Mouse (Mus musculus) heart, adult 8-10 months (tissue): ENCODE measurements at regions not wholly inside any gene's neighbourhood (a gene's known extent, or its start where the extent isn't known, plus 50 kb on each side); places are given as distances from the start of the nearest gene placed in this dataset.

Experiments used
- DNase-seq: peaks from one replicate; pipeline ENCODE4 v3.0.0; 2022; ENCODE audit warnings: low spot score

DNA sequence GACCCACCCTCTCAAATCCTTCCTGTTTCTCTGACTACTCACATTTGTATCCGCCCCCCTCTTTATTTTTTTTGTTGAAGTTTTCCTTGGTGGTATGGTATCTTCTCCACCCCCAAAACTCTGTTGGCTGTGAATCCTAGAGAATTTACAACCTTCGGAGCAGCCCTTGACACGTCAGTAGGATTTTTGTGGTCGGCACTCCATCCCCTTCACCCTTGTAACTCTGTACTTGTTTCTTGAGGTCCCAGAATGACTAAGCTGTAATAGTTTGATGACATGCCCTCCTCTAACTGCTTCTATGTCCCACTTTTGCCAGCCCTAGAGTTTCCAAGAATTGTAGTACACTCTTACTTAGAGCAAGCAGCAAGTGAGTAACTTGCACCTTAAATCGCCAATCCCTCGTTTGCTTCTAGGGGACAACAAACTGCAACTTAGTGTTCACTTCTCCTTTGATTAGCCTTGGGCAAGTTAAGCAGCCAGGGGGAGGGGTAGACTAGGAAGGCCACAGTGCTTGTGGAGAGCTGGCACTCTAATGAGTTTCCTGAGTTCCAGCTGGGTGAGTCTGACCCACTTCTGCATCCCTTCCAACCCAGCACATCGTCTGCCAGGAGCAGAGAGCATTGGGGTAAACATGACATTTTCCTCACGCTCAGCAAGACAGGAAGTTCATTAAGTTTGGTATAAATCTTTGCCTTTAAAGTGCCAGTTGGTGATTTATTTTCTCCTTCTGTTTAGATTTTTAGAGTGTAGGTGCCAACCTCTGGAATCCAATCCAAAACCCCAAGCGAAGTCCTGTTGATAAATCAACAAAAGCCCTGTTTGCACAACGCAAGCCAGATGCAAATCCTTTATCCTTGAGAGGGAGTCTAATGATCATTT lies 118.7 kb downstream of the Foxa2 start:
- DNase-seq, result no peak

DNA sequence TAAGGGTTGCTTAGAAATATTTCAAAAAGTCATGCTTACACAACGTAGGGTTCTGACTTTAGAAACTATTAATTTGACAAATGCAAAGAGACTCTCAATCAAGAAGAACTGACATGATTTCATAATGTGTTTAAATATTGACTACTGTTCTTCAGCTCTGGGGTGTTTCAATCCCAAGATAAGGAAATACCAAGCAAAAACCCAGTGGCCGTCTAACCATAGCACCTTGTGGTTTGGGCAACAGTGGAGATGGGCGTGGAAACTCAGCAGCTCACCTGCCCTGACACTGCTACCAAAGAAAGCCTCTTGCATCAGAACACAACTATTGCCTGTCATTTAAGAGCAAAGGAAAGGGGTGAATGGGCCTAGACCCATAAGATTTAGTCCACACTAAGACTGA lies 119.9 kb downstream of the Foxa2 start:
- DNase-seq, result no peak

DNA sequence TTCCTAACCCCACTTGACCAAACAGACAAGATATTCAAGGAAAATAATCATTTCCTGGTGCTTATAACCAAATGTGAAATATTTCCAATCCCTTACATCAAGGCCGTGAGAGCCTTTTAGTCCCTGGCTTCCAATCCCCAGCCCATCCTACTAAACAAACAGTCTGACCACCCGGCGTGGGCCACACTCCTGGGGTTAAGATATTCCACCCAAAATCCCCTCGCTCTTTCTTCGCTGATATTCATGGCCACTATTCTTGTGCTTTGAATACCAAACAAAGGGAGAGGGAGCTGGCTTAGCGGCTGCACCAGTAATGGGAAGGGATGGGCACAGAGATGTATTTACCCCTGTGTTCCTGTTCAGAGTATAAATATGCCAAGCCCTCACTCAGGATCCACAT lies 139.4 kb downstream of the Foxa2 start:
- DNase-seq, result no peak

DNA sequence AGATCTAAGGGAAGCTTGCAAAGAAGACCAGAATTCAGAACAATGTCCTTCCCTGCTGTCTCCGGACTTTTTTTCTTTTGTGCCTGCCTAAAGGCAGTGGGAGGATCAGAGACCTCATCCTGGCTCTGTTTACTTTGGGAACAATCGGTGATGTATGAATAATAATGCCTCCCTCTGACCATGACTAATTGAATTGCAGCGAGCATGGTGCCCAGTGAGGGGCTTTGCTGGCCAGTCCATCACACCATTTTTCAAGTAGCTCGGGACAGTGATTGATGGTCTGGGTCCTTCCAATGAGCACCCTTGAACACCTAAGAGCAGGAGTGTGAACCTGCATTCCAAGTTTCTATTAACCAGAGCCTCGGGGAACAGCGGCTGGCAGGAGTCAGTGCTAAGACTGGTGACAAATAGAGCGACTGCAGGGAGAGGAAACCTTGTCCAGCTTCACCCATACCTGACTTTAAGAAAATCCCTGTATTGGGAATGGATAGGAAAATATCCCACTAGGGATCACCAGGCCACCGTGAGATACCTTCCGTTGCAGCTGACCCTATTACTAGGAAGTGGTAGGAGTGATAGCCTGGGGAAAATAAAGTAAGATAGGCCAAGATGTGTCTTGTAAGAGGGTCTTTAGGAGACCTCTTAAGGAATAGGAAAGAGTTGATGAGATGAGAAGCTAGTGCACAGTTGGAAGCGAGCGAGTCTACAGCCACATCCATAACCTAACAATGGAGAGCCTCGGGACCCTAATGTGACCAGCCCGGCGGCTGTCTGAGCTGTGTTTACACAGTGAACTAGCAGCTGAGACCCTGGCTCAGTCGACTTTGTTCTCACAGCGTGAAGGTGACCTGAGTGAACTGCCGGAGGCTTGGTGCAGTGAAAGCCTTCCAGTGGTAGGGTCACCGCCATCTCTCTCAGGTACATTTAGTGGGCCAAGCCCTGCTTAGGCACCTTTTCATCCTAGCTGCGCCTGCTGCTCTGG lies 140.7 kb downstream of the Foxa2 start:
- no peak for DNase-seq

DNA sequence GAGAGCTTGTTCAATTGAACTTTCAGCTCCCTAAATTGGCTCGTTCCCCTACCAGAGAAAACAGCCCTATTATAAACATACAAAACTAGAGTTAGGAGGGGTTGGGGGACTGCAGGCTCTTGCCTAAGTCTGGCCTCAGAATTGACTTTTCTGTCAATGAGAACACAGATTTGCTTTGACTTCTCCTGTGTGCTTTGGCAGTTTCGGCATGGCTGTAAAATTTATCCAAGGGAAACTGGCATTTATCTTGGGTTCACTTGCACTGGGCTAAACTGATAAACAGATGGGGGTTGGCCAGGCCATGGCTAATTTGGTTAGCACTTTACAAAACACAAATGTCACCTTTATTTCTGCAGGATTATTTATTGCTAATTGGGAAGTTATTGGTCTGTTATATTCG lies 141.7 kb downstream of the Foxa2 start:
- DNase-seq, result no peak

DNA sequence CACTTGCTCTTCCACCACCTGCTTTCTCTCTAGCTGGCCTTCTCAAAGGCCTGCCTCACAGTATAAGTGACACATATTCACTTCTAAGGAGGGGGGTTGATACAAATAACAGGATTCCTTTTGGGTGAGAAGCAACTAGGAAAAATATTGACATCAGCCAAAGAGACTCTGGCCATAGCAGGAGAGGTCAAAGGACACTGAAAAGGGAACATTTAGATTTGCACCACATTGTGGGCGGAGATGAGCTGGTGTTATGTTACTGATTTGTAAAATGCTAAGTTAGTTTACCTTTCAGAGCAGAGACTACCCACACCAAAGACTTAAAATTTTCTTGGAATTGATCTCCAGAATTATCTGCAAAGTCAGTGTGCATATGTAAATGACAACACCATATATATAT lies 147.5 kb downstream of the Foxa2 start:
- DNase-seq, result no peak

DNA sequence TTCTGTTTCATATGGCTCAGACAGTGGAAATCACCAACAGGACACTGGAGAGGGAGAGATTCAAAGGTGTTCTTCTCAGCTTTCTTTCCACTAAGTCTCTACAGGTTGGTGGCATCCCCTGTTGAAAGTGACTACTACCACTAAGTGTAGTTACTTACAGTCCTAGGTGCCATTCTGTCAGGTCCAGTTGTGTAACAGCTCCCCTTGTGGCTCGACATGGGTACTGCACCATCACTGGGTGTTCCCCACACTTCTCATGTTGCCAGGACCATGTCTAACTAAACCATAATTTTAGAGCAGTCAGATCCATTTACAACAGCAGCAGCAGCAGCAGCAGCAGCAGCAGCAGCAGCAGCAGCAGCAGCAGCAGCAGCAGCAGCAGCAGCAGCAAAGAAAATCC lies 151.1 kb downstream of the Foxa2 start:
- peak; percentile 13 for DNase-seq

DNA sequence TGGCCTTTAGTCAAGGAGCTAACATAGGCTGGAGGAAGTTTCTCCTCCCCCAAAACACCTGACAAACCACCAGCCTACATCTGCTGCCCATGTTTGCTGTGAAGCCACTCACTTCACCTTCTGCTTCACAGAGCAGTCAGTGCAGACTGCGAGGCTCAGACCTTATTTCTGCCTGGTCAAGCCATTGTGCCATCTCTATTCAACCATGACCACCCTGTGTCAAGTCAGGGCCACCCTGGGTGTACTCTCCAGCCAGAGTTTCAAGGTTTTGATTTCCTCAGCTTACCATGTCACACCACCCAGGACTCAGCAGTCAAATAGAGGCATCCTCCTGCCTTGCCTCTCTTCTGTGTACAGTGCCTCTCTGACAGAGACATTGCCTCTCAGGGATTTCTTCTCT lies 152.6 kb downstream of the Foxa2 start:
- no peak for DNase-seq

DNA sequence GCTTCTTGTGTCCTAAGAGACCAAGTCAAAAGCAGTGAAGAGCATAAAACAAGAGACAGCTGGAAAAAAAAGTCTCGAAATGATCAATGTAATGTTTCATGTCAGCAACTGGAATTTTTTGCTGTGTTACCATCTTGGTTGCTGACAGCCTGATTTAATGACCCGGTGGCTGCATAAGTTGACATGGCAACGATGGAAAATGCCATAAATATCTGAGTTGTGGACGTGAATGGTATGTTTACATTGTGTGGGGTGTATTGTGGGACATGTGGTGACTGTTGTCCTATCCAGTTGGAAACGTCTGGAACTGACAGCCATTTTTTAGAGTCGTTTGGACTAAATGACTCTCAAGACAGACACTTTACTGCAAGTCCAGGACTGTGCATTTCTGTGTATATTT lies 160.6 kb downstream of the Foxa2 start:
- no peak for DNase-seq

DNA sequence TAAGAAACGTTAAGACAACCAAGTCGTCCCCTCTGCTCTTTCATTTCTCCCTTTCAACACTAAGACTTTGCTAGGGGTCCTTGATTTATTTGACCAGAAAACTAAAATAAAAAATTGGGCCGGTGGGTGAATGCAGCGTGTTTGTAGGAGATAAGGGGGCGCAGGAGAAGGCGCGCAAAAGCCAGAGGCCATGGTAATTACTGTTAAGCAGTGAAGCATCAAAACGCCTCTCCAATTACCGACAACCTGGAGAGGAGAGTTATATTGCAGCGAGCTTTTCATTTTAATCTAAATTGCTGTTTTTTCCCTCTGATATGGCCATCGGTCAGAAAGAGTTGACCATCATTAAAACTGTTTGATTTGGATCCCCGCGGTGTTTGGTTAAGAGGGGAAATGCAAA lies 168.9 kb downstream of the Foxa2 start:
- no peak for DNase-seq

DNA sequence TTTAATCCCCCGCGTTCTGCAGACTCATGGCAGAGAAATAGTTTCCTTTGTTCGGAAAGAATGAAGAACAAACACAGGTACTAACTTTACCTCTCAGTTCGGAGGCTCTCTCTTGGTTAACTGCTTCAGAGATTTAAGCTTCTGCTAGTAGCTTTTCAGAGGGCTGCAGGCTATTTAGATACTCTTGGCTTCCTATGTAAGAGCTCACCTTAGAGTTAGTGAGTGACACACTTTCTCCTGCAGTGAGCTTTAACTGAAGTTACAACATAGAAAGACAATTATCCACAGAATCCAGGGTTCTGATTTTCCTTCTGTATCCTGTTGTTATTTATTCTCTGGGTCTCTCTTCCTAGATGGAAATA lies 169.2 kb downstream of the Foxa2 start:
- no peak for DNase-seq

DNA sequence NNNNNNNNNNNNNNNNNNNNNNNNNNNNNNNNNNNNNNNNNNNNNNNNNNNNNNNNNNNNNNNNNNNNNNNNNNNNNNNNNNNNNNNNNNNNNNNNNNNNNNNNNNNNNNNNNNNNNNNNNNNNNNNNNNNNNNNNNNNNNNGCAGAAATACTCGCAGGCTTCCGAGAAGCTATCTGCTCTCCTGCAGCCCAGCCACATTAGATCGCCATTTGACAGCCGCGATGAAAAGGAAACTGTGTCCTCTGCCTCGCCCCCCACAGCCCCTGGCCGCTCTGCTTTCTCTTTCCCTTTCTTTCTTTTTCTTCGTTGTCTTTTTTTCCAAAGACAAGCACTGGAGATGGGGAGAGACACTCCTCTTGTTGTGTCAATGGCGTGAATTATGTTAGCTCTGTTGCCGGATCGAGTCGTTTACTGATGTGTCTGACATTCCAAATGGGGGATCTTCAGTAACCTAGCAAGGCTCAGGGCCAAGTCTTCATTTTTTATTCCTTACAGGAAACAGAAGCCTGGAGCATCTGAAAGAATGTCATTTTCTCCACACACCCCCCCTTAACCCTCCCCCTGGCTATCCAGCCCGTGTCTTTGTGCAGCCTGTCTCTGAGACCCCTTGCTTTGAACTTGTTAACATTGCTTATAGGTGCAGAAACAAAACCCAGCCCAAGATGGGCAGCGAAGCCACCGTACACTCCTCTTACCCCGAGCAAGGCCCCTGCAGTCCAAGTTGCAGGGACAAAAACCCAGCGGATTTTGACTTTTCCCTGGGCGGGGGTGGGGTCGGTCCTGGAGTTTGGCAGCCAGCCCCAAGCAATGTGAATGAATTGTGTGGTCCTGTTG lies 169.8 kb downstream of the Foxa2 start:
- DNase-seq, result no peak

DNA sequence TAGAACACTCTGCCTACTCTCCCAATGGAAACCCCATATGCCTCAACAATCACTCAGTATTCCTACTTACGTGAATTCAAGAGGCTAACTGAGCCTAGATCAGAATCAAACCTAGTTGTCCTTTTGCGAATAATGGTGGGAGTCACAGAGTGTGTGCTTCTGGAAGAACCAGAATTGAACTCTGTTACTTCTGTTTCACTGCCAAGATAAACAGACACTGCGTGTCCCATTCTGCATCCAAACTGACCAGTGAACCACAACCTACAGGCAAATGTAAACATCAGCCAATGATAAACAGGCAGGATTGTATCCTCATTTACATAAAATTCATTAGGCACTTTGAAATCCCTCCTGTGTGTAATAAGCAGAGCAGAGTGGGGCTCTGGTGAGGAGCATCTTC lies 173.8 kb downstream of the Foxa2 start:
- no peak for DNase-seq

DNA sequence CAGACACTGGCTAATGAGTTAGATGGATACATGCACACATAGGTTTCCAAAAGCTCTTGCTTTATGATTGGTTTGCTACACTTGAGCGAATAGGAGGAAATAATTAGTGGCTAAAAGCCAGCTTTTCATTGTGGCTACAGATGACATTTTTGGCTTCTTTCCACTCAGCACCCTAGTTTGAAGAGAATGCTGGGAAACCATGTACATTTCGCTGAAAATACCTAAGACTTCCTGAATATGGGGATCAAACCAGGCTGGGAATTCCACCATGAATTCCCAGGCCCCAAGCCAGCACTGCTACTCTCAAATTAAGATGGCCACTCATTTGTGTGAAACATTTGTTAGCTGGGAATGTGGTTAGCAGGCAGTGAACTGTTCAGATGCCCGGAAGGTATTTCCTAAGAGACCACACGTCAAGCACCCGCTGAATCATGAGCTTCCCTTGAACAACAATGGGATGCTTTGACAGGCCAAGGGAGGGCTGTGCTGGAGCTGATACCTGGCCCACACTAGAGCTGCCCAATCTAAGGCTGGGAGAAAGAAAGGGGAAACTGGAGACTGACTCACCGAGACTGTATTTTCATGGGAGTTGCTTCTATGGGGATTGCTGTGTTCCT lies 195.5 kb downstream of the Foxa2 start:
- peak; percentile 3 for DNase-seq

DNA sequence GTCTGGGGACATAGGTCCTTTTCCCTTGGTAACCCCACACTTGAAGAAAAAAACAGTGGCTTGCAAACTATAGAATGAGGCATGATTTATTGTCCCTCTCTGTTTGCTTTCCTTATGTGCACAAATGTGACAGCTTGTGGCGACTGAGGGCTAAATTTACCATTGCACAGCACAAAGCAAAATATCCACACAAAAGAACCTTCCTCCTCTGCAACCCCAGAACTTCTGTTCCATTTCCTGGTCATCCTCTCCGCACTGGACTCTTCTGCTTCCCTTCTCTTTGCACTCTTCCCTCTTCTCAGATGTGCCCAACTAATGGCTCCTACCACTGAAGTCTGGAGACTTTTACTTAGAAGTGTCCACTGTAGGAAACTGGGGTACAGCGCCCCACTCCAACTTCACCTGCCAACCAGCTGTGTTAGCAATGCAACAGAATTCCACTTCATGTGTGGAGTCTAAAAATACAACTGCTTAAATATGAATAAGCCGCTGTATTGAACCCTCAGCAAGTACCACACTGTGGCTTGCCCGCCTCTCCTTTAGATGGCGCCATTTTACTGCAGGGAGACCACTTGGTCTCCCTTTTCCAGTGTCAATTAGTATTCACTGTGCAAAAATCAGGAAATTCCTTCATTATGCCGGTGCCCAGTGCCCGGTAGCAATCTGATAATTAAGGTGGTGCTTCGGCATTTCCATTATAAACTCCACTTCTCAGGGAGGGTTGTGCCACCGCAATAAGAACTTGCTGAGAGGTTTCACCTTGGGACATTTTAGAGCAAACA lies 199.6 kb downstream of the Foxa2 start:
- DNase-seq, result no peak

DNA sequence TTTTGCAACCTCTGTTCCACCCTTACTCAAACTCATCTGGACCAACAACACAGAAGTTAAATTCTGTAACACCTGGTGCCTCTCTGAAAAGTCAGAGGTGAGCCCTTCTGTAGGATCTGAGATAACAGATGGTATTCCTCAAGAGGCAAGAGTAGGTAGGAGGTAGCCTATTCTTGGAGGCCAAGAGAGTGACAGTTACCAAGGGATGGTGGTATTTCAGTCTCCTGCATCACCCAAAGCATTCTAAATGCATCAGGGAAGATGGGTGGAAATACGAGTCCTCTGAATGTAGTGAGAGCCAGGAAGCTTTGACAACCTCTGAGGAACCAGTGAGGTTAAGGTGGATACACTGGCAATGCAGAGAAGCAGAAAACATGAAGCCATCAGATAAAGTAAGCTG lies 201.5 kb downstream of the Foxa2 start:
- DNase-seq, result no peak

DNA sequence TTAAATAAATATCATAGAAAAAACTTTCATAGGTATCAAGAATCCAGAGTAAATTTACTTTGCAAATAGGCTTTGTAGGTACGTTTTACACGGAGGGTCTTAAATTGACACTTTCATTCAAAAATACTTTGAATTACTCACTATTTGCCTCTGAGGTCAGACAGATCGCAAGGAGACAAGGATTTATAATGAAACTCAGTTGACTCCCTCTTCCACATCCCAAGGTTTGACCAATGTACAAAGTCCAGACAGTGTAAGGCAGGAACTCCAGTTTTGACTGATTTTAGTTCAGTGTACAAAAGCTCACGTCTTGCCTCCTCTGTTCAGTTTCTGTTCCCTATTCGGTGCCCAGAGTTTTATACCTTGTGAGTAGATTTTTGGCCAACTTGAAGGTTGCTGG lies 205.8 kb downstream of the Foxa2 start:
- DNase-seq, result no peak

DNA sequence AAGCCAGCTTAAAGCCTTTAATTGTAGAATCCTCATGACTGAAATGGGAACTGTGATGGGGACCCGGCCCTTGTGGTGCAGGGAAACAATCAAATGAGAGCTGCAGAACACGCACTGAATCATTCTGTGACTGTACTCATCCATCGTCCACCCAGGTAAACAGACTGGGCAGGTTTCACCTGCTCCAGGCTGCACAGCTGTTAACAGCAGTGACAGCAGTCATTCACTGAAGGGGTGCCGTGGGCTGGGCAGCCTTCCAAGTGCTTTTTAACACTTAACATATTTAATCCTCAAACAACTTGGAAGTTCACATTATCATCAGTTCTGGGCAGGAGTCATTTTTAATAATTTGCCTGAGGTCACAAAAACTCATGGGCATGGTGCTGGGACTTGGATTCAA lies 208.2 kb downstream of the Foxa2 start:
- no peak for DNase-seq

DNA sequence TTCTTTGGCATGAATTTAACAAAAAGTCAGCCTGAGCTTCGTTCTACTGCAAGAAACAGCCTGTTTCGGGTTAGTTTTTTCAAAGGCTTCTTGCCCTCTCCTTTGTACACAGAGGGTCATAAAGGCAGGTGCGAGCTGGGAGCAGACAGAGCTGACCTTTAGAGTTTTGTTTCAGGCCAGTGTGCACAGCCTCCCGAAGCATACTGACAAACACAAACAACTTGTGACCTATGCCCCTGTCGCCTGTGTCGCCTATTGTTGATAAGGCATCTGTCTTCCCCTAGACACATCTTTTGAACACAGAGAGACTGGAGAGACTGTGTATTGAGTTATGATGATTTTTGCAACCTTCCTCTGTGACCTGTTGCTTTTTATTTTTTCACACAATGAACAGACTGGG lies 216.2 kb downstream of the Foxa2 start:
- DNase-seq, result no peak

DNA sequence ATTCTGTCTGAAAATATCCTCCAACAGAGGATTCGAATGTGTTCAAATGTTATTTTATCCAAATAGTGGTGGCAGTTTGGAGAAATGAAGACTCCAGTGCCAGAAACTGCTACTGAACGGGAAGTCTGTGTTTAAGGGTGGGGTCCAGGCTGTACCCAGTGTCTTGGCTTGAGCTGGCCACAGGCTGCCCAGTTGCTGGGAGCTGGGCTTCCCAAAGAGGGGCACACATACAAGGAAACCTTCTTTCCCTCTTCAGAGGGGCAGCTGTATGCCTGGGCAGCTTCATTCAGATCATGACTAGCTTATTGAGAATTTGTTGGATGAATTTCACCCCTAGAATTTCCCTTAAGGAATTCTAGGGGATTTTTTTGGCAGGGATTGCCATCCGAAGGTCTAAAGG lies 229.8 kb downstream of the Foxa2 start:
- DNase-seq, result no peak

DNA sequence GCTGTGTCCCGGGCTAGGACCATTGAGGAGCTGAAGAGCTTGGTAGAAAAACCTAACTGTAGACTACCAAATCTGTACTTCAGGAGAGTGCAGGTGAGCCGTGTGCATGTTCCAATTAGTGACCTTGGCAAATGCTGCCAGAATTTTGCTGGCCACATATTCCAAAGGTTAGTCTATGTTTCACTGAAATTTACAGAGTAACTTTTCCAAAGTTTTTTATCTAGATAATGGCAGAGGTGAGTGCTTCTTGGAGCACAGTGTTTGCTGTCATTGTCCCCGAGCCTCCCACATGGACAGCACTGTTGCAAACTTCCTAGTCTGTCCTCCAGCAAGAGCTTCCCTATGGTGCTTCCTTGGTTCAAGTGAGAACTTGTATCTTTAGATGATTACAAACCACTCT lies 232.5 kb downstream of the Foxa2 start:
- no peak for DNase-seq
